Mouse (Mus musculus): ENCODE measurements around the gene Itm2b. TPM values are rescaled to one million over a fixed set of nuclear protein-coding genes. Genes with fewer than 3 reads are reported as not detected.

Itm2b gene
- polyA plus RNA-seq, 1 experiment from 2014 or later, result 659 TPM

- 93% methylated on average over 11 of the region's 11 CpGs for WGBS
- Histone ChIP-seq H3K36me3 (peaks cover 97% of the 10 kb centered on the region), H3K27me3 (no peaks in the 10 kb centered on the region), H3K9me3 (no peaks in the 10 kb centered on the region), H3K4me2 (no peak overlapping the region), H3K27ac (no peak overlapping the region), H3K4me1 (no peaks in the 10 kb centered on the region), H3K9ac (no peak overlapping the region), H3K4me3 (no peak overlapping the region)
- no peak for ATAC-seq (ENCODE audit: insufficient number of reproducible peaks, insufficient read depth, low FRiP score, low TSS enrichment, low read depth)
Observed at GRCm38 (mm10) chr14:73363782-73364181, 21.3 kb downstream of the Itm2b start.

GRCm38 (mm10) chr14:73354700-73355099 lies 30.4 kb downstream of the Itm2b start:
- Histone ChIP-seq H3K4me3 (no peak overlapping the region), H3K9ac (no peak overlapping the region), H3K36me3 (peaks cover 41% of the 10 kb centered on the region), H3K9me3 (0 out of 2 replicates have a peak, but pooled peaks cover 3% of the 10 kb centered on the region), H3K27ac (no peak overlapping the region), H3K27me3 (no peaks in the 10 kb centered on the region), H3K4me2 (no peak overlapping the region), H3K4me1 (peaks cover 10% of the 10 kb centered on the region; the same call in 1 of the 2 replicates)
- 84% methylated on average over 8 of the region's 8 CpGs for WGBS
- no peak for ATAC-seq (ENCODE audit: insufficient number of reproducible peaks, insufficient read depth, low FRiP score, low TSS enrichment, low read depth)

DNA sequence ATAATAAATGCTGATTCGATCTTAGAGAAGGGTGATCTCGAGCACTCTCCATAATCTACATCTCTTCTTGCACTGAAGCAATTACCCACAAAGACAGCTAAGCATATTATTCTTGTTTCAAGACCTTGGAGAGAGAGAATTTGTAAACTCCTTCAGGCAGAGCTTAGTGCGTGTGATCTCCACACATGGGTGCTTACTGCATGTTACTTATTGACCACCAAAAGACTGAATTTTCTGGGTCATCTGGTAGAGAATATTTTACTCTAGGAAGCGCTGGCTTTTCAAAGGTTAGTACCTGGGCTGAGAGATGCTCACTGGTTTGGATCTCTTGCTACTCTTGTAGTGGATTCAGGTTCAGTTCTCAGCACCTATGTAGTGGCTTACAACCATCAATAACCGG lies 34.0 kb downstream of the Itm2b start:
- Histone ChIP-seq H3K4me1 (peaks cover 17% of the 10 kb centered on the region), H3K27ac (no peak overlapping the region), H3K9ac (no peak overlapping the region), H3K27me3 (no peaks in the 10 kb centered on the region), H3K9me3 (no peaks in the 10 kb centered on the region), H3K4me3 (no peak overlapping the region), H3K4me2 (no peak overlapping the region), H3K36me3 (peaks cover 9% of the 10 kb centered on the region)
- no peak for ATAC-seq (ENCODE audit: insufficient number of reproducible peaks, insufficient read depth, low FRiP score, low TSS enrichment, low read depth)
- WGBS, result 89% methylated on average over 5 of the region's 5 CpGs

- Histone ChIP-seq H3K4me1 (peaks cover 17% of the 10 kb centered on the region), H3K36me3 (0 out of 2 replicates have a peak, but pooled peaks cover 3% of the 10 kb centered on the region), H3K9me3 (no peaks in the 10 kb centered on the region), H3K4me2 (no peak overlapping the region), H3K27me3 (no peaks in the 10 kb centered on the region), H3K4me3 (no peak overlapping the region), H3K9ac (no peak overlapping the region), H3K27ac (no peak overlapping the region)
- no peak for ATAC-seq (ENCODE audit: insufficient number of reproducible peaks, insufficient read depth, low FRiP score, low TSS enrichment, low read depth)
- 49% methylated on average over 1 of the region's 1 CpGs for WGBS
Observed at GRCm38 (mm10) chr14:73350029-73350428, 35.1 kb downstream of the Itm2b start.

- Histone ChIP-seq H3K27ac (no peak overlapping the region; the same call in 1 of the 2 replicates), H3K27me3 (no peaks in the 10 kb centered on the region), H3K36me3 (0 out of 2 replicates have a peak, but pooled peaks cover 3% of the 10 kb centered on the region), H3K4me2 (no peak overlapping the region), H3K9ac (no peak overlapping the region), H3K4me1 (peaks cover 17% of the 10 kb centered on the region), H3K4me3 (no peak overlapping the region), H3K9me3 (no peaks in the 10 kb centered on the region)
- ATAC-seq (ENCODE audit: insufficient number of reproducible peaks, insufficient read depth, low FRiP score, low TSS enrichment, low read depth), result no peak
- 36% methylated on average over 7 of the region's 7 CpGs for WGBS
Observed at GRCm38 (mm10) chr14:73349061-73349670, 35.9 kb downstream of the Itm2b start.

- no peak overlapping the region for H3K27ac ChIP-seq
- H3K27me3 ChIP-seq, result no peaks in the 10 kb centered on the region
- WGBS, result 85% methylated on average over 9 of the region's 9 CpGs
- no peak overlapping the region for H3K4me3 ChIP-seq
- no peak overlapping the region for H3K9ac ChIP-seq
- no peak overlapping the region for H3K4me2 ChIP-seq
- no peaks in the 10 kb centered on the region for H3K36me3 ChIP-seq
- peaks cover 16% of the 10 kb centered on the region for H3K4me1 ChIP-seq
- no peak for ATAC-seq (ENCODE audit: insufficient number of reproducible peaks, insufficient read depth, low FRiP score, low TSS enrichment, low read depth)
- H3K9me3 ChIP-seq, result no peaks in the 10 kb centered on the region
Observed at GRCm38 (mm10) chr14:73347302-73347701, 37.8 kb downstream of the Itm2b start.

GRCm38 (mm10) chr14:73345614-73346013 lies 39.5 kb downstream of the Itm2b start:
- H3K27ac ChIP-seq, result no peak overlapping the region
- no peak overlapping the region for H3K9ac ChIP-seq
- WGBS, result 86% methylated on average over 4 of the region's 4 CpGs
- H3K36me3 ChIP-seq, result no peaks in the 10 kb centered on the region
- H3K4me1 ChIP-seq, result peaks cover 8% of the 10 kb centered on the region; the same call in 1 of the 2 replicates
- no peaks in the 10 kb centered on the region for H3K27me3 ChIP-seq
- ATAC-seq (ENCODE audit: insufficient number of reproducible peaks, insufficient read depth, low FRiP score, low TSS enrichment, low read depth), result no peak
- H3K4me2 ChIP-seq, result no peak overlapping the region
- no peak overlapping the region for H3K4me3 ChIP-seq
- H3K9me3 ChIP-seq, result no peaks in the 10 kb centered on the region

GRCm38 (mm10) chr14:73340051-73340755 lies 44.9 kb downstream of the Itm2b start:
- no peaks in the 10 kb centered on the region for H3K4me1 ChIP-seq
- H3K36me3 ChIP-seq, result no peaks in the 10 kb centered on the region
- H3K9ac ChIP-seq, result no peak overlapping the region
- no peaks in the 10 kb centered on the region for H3K27me3 ChIP-seq
- H3K4me3 ChIP-seq, result no peak overlapping the region
- ATAC-seq (ENCODE audit: insufficient number of reproducible peaks, insufficient read depth, low FRiP score, low TSS enrichment, low read depth), result no peak
- H3K4me2 ChIP-seq, result no peak overlapping the region
- WGBS, result 41% methylated on average over 6 of the region's 6 CpGs
- H3K9me3 ChIP-seq, result no peaks in the 10 kb centered on the region
- no peak overlapping the region for H3K27ac ChIP-seq

DNA sequence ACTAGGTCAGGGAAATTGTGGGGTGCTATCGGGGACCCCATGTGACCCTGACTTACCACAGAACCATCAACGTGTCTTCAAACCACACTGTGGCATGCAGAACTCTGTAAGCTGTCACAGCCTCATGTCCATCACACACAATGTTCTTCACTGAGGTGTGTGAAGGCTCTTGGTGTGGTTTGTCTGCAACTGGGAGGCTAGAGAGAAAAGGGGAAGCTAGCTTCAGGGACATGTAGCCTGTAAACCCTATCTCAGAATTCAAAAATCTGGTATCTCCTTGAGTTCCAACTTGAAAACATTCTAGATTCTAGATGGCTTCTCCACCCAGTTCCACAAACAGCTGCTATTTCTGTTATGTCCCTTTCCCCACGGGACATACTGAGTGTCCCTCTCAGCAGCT lies 45.5 kb downstream of the Itm2b start:
- 71% methylated on average over 3 of the region's 3 CpGs for WGBS

GRCm38 (mm10) chr14:73336316-73337080 lies 48.6 kb downstream of the Itm2b start:
- Histone ChIP-seq H3K4me3 (no peak overlapping the region), H3K4me1 (no peaks in the 10 kb centered on the region), H3K9me3 (no peaks in the 10 kb centered on the region), H3K27me3 (no peaks in the 10 kb centered on the region), H3K36me3 (no peaks in the 10 kb centered on the region), H3K27ac (no peak overlapping the region), H3K4me2 (no peak overlapping the region), H3K9ac (no peak overlapping the region)
- no peak for ATAC-seq (ENCODE audit: insufficient number of reproducible peaks, insufficient read depth, low FRiP score, low TSS enrichment, low read depth)
- 68% methylated on average over 6 of the region's 6 CpGs for WGBS

More for the DNA sequence above, 45.5 kb downstream of the Itm2b start:
- Histone ChIP-seq H3K27me3 (no peaks in the 10 kb centered on the region), H3K9me3 (no peaks in the 10 kb centered on the region), H3K4me1 (no peaks in the 10 kb centered on the region), H3K27ac (no peak overlapping the region), H3K9ac (no peak overlapping the region), H3K4me2 (no peak overlapping the region), H3K36me3 (no peaks in the 10 kb centered on the region), H3K4me3 (no peak overlapping the region)
- no peak for ATAC-seq (ENCODE audit: insufficient number of reproducible peaks, insufficient read depth, low FRiP score, low TSS enrichment, low read depth)

DNA sequence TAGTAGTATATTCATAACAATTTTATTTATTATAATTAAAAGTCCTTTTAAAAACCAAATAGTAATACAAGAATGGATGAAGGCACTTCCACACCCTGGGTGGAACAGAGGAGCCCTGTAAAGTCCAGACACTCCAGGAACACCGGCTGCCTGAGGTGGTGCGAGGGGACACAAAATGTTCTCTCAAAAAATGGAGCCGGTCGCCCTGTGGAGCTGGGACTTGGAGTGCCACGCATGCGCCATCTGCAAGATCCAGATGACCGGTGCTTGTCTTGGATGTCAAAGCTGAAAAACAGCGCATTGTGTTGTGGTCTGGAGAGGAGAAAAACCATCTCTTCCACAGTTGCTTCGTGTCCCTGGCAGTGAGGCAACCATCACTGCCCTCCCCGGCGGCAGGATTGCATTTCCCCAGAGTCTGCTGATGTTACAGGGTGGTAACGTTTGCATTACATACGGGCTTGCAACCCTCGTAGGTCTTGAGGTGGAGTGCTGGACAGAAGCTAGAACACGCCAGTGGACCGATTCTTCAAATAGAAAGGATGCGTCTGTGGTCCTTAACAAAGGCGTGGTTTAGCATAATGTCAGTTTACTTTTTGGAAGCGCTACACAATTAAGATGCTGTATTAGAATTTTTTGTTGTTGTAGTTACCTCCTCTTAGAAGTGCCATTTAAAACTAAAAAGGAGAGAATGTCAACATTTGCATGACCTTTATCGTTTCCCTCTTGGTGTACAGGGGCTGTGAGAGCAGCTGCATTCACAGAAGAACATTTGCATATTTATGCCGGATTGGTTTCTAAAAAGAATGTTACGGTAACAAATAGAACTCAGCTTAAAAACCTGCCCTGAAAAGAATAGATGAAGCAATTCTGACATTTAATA lies 49.9 kb downstream of the Itm2b start:
- no peak overlapping the region for H3K4me3 ChIP-seq
- no peak overlapping the region for H3K9ac ChIP-seq
- 79% methylated on average over 22 of the region's 22 CpGs for WGBS
- H3K4me1 ChIP-seq, result no peaks in the 10 kb centered on the region
- no peaks in the 10 kb centered on the region for H3K9me3 ChIP-seq
- no peak for ATAC-seq (ENCODE audit: insufficient number of reproducible peaks, insufficient read depth, low FRiP score, low TSS enrichment, low read depth)
- H3K36me3 ChIP-seq, result no peaks in the 10 kb centered on the region
- H3K27me3 ChIP-seq, result no peaks in the 10 kb centered on the region
- H3K27ac ChIP-seq, result no peak overlapping the region
- no peak overlapping the region for H3K4me2 ChIP-seq
